Mouse (Mus musculus) heart, postnatal 0 days (tissue): ENCODE data around the gene Wdpcp.

ENCODE experiments used
- CTCF ChIP-seq: IDR thresholded peaks from 2 replicates; pipeline ENCODE4 v1.5.1; 2016; ENCODE audit warnings: antibody characterized with exemption, control low read depth, low read depth
- EP300 ChIP-seq: IDR thresholded peaks from 2 replicates; pipeline ENCODE4 v1.6.1; 2016; ENCODE audit warnings: antibody characterized with exemption, low read depth

DNA sequence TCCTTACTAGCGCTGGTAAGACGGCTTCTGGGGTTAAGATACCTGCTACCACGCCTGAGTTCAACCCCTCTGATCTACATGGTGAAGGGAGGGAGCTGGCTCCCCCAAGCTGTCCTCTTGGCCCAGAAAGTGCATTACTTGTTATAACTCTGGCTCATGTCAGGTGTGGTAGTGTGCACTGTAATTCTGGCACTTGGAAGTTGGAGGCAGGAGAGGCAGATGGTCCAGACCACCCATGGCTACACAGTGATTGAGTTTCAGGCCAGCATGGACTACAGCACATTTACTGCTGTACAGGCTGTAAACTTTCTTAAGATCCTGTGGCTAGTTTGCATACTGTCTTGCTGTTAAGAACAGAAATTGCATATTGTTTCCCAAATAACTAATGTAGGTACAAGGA, 322.7 kb downstream of the Wdpcp start:
- TF ChIP-seq EP300 (no peak), CTCF (no peak)
